Mouse (Mus musculus): ENCODE data around the gene Rhpn2. TPM values are rescaled to one million over a fixed set of nuclear protein-coding genes. Genes with fewer than 3 reads are reported as not detected.

Gene Rhpn2
- total RNA-seq, 2 experiments from 2014 or later = 3.6 to 4.8 TPM

- DNase-seq = peak in 1 of 2 experiments; percentile 25
Observed at GRCm38 (mm10) chr7:35347918-35348700, 14.1 kb downstream of the Rhpn2 start.

GRCm38 (mm10) chr7:35349022-35349421 lies 15.1 kb downstream of the Rhpn2 start:
- DNase-seq = no peak

- DNase-seq = no peak
Observed at GRCm38 (mm10) chr7:35349886-35350684, 16.1 kb downstream of the Rhpn2 start.

GRCm38 (mm10) chr7:35351155-35351554 lies 17.2 kb downstream of the Rhpn2 start:
- no peak for DNase-seq

- DNase-seq = no peak
Observed at GRCm38 (mm10) chr7:35353306-35353705, 19.3 kb downstream of the Rhpn2 start.

- no peak for DNase-seq
Observed at GRCm38 (mm10) chr7:35355303-35355872, 21.4 kb downstream of the Rhpn2 start.

GRCm38 (mm10) chr7:35357621-35358020 lies 23.7 kb downstream of the Rhpn2 start:
- no peak for DNase-seq

GRCm38 (mm10) chr7:35362253-35362652 lies 28.3 kb downstream of the Rhpn2 start:
- no peak for DNase-seq

- no peak for DNase-seq
Observed at GRCm38 (mm10) chr7:35362868-35363267, 28.9 kb downstream of the Rhpn2 start.

GRCm38 (mm10) chr7:35365161-35365910 lies 31.4 kb downstream of the Rhpn2 start:
- no peak for DNase-seq

GRCm38 (mm10) chr7:35371096-35371495 lies 37.1 kb downstream of the Rhpn2 start:
- DNase-seq = no peak

GRCm38 (mm10) chr7:35372483-35373017 lies 38.6 kb downstream of the Rhpn2 start:
- no peak for DNase-seq

- DNase-seq = no peak
Observed at GRCm38 (mm10) chr7:35373146-35373989, 39.4 kb downstream of the Rhpn2 start.

GRCm38 (mm10) chr7:35374265-35374664 lies 40.3 kb downstream of the Rhpn2 start:
- no peak for DNase-seq

GRCm38 (mm10) chr7:35376623-35377022 lies 42.7 kb downstream of the Rhpn2 start:
- DNase-seq = no peak

GRCm38 (mm10) chr7:35379492-35380119 lies 45.6 kb downstream of the Rhpn2 start:
- DNase-seq = peak in 1 of 2 experiments; percentile 26

GRCm38 (mm10) chr7:35380351-35380750 lies 46.4 kb downstream of the Rhpn2 start:
- DNase-seq = peak; percentile 48 to 61

GRCm38 (mm10) chr7:35381861-35382260 lies 47.9 kb downstream of the Rhpn2 start:
- DNase-seq = no peak

- no peak for DNase-seq
Observed at GRCm38 (mm10) chr7:35382706-35383353, 48.9 kb downstream of the Rhpn2 start.

GRCm38 (mm10) chr7:35386525-35386952 lies 52.6 kb downstream of the Rhpn2 start:
- DNase-seq = peak; percentile 41 to 54

Measured in heart, adult 18-20 months (tissue).